Mouse (Mus musculus): ENCODE measurements at regions not wholly inside any gene's neighbourhood (a gene's known extent, or its start where the extent isn't known, plus 50 kb on each side); places are given as distances from the start of the nearest gene placed in this dataset.

GRCm38 (mm10) chr13:70165511-70166225, 363.5 kb downstream of the Med10 start:
- TF ChIP-seq CTCF (IDR thresholded peaks at IDR 0.05; ENCODE audit: low read depth) (no peak), EP300 (optimal IDR thresholded peaks at IDR 0.05) (no peak)

Measured in stomach, postnatal 0 days (tissue).